Mouse (Mus musculus) bone marrow macrophage, adult 2 months (primary cell): ENCODE measurements around the gene Ank. TPM values are rescaled to one million over a fixed set of nuclear protein-coding genes. Genes with fewer than 3 reads are reported as not detected.

Source experiments
- H3K27ac ChIP-seq: 2 replicates; pipeline ENCODE4 v1.5.1; 2012; ENCODE audit warnings: low read depth, low read length; ENCODE audit not compliant: insufficient read depth
- H3K4me1 ChIP-seq: 2 replicates; pipeline ENCODE4 v1.6.1; 2012; ENCODE audit warnings: low read length; ENCODE audit not compliant: control insufficient read depth, insufficient read depth
- H3K4me3 ChIP-seq: 2 replicates; pipeline ENCODE4 v1.5.1; 2012; ENCODE audit warnings: mild to moderate bottlenecking, low read length, moderate library complexity; ENCODE audit not compliant: insufficient read depth
- CTCF ChIP-seq: IDR thresholded peaks from 2 replicates; pipeline ENCODE4 v1.5.1; 2012; ENCODE audit warnings: low read depth, mild to moderate bottlenecking, low read length, moderate library complexity
- POLR2A ChIP-seq: IDR thresholded peaks from 2 replicates; pipeline ENCODE4 v1.6.1; 2012; ENCODE audit warnings: mild to moderate bottlenecking, low read depth, low read length, borderline replicate concordance
- polyA plus RNA-seq: library from polyadenylated mRNA; stranded (reverse); fragments of >200 nt; gene quantifications from 2 replicates; pipeline ENCODE4 v1.2.4, GENCODE M21; 2012; ENCODE audit not compliant: missing spikeins, insufficient read depth, insufficient read length

Ank gene
- polyA plus RNA-seq, 1 experiment = 65.5 TPM

- TF ChIP-seq CTCF (no peak), POLR2A (no peak)
- H3K4me3 ChIP-seq = no peak overlapping the region
- H3K4me1 ChIP-seq = peaks cover 2% of the 10 kb centered on the region
- no peak overlapping the region for H3K27ac ChIP-seq
Measured at GRCm38 (mm10) chr15:27564106-27565100, 97.9 kb downstream of the Ank start.

- H3K4me3 ChIP-seq = no peak overlapping the region
- TF ChIP-seq POLR2A = no peak
- no peak for TF ChIP-seq CTCF
- H3K4me1 ChIP-seq = peaks cover 14% of the 10 kb centered on the region
- H3K27ac ChIP-seq = no peak overlapping the region
Measured at GRCm38 (mm10) chr15:27565626-27566185, 99.2 kb downstream of the Ank start.

- TF ChIP-seq POLR2A (no peak), CTCF (no peak)
Measured at GRCm38 (mm10) chr15:27567356-27567755, 100.9 kb downstream of the Ank start.

GRCm38 (mm10) chr15:27568371-27568770 lies 101.9 kb downstream of the Ank start:
- peaks cover 14% of the 10 kb centered on the region for H3K4me1 ChIP-seq
- TF ChIP-seq CTCF (no peak), POLR2A (no peak)
- H3K27ac ChIP-seq = no peak overlapping the region
- no peak overlapping the region for H3K4me3 ChIP-seq

More at GRCm38 (mm10) chr15:27567356-27567755, 100.9 kb downstream of the Ank start:
- Histone ChIP-seq H3K4me3 (no peak overlapping the region), H3K27ac (no peak overlapping the region), H3K4me1 (peaks cover 14% of the 10 kb centered on the region)

GRCm38 (mm10) chr15:27569924-27570323 lies 103.4 kb downstream of the Ank start:
- Histone ChIP-seq H3K4me3 (no peak overlapping the region), H3K27ac (no peak overlapping the region), H3K4me1 (peaks cover 14% of the 10 kb centered on the region)
- TF ChIP-seq POLR2A (no peak), CTCF (no peak)

- TF ChIP-seq POLR2A = no peak
- no peak for TF ChIP-seq CTCF
- peaks cover 14% of the 10 kb centered on the region for H3K4me1 ChIP-seq
- H3K27ac ChIP-seq = no peak overlapping the region
- H3K4me3 ChIP-seq = no peak overlapping the region
Measured at GRCm38 (mm10) chr15:27570385-27570784, 103.9 kb downstream of the Ank start.

- Histone ChIP-seq H3K4me1 (peaks cover 14% of the 10 kb centered on the region), H3K27ac (no peak overlapping the region), H3K4me3 (no peak overlapping the region)
- TF ChIP-seq POLR2A = no peak
- no peak for TF ChIP-seq CTCF
Measured at GRCm38 (mm10) chr15:27571179-27571578, 104.7 kb downstream of the Ank start.

GRCm38 (mm10) chr15:27574992-27575781 lies 108.7 kb downstream of the Ank start:
- no peak overlapping the region for H3K4me3 ChIP-seq
- H3K4me1 ChIP-seq = peaks cover 6% of the 10 kb centered on the region
- H3K27ac ChIP-seq = no peak overlapping the region
- TF ChIP-seq CTCF = no peak

- no peaks in the 10 kb centered on the region; the same call in 1 of the 2 replicates for H3K4me1 ChIP-seq
- H3K4me3 ChIP-seq = no peak overlapping the region
- TF ChIP-seq CTCF (no peak), POLR2A (no peak)
- no peak overlapping the region for H3K27ac ChIP-seq
Measured at GRCm38 (mm10) chr15:27575932-27576331, 109.5 kb downstream of the Ank start.

GRCm38 (mm10) chr15:27576886-27577285 lies 110.4 kb downstream of the Ank start:
- Histone ChIP-seq H3K27ac (no peak overlapping the region), H3K4me3 (no peak overlapping the region), H3K4me1 (no peaks in the 10 kb centered on the region; the same call in 1 of the 2 replicates)
- TF ChIP-seq POLR2A (no peak), CTCF (no peak)
